Mouse (Mus musculus) embryonic fibroblast, embryonic 13.5 days (primary cell): ENCODE measurements at regions not wholly inside any gene's neighbourhood (a gene's known extent, or its start where the extent isn't known, plus 50 kb on each side); places are given as distances from the start of the nearest gene placed in this dataset.

Experiments
- CTCF ChIP-seq: IDR thresholded peaks from 2 replicates; pipeline ENCODE4 v1.5.1; 2011; ENCODE audit warnings: mild to moderate bottlenecking, control low read depth, low read length, moderate library complexity, borderline replicate concordance; ENCODE audit not compliant: insufficient read depth
- POLR2A ChIP-seq: IDR thresholded peaks from 2 replicates; pipeline ENCODE4 v1.6.1; 2011; ENCODE audit warnings: low read depth, mild to moderate bottlenecking, control low read depth, low read length, moderate library complexity

DNA sequence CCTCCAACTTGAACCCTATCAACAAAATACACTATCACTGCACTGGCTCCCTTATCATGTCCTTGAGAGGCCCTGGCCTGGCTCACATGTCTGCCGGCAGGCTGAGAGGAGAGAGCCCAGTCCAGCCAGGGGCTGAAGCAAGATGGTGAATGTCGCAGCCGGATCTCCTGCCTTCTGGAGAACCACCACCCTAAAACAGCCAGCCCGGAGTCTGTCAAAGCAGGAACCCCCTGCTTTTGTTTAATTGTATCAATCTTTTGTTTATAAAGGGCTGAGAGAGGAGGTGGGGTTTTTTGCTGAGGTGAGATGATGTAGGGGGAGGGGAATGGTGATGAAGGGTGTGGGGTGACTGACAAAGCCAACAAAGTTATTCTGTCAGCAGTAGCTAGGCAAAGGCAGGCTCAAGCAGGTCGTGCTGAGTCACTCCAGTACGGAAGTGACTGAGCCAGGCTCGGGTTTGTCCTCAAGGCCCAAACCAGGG, 269.2 kb downstream of the Gxylt1 start:
- TF ChIP-seq CTCF, result no peak
- no peak for TF ChIP-seq POLR2A
